Mouse (Mus musculus) stomach, postnatal 0 days (tissue): ENCODE measurements at regions not wholly inside any gene's neighbourhood (a gene's known extent, or its start where the extent isn't known, plus 50 kb on each side); places are given as distances from the start of the nearest gene placed in this dataset.

ENCODE experiments used
- CTCF ChIP-seq: IDR thresholded peaks from 2 replicates; pipeline ENCODE4 v1.5.1; 2016; ENCODE audit warnings: antibody characterized with exemption, low read depth, mild to moderate bottlenecking, moderate library complexity
- EP300 ChIP-seq: optimal IDR thresholded peaks from 2 replicates; pipeline ENCODE3; 2016; ENCODE audit warnings: antibody characterized with exemption

GRCm38 (mm10) chr7:95688151-95689146 is 482.6 kb upstream of the Tenm4 start:
- no peak for TF ChIP-seq CTCF
- TF ChIP-seq EP300: no peak
